Mouse (Mus musculus) neural tube, embryonic 14.5 days (tissue): Measurements from ENCODE around the gene Atp11b. TPM values are rescaled to one million over a fixed set of nuclear protein-coding genes. Genes with fewer than 3 reads are reported as not detected.

Source experiments
- ATAC-seq: fragments of 200-750 bp; cut with Nextera tagmentation; 2 replicates; pipeline ENCODE4 v1.8.0; 2017; ENCODE audit warnings: low read depth, mild to moderate bottlenecking, moderate TSS enrichment, moderate library complexity
- H3K27ac ChIP-seq: fragments of 300-500 bp; sonication (generic); 2 replicates; pipeline ENCODE4 v1.5.1; 2014; ENCODE audit warnings: low read depth, mild to moderate bottlenecking, control low read depth, low read length, moderate library complexity, mixed read lengths
- H3K27me3 ChIP-seq: fragments of 300-500 bp; sonication (generic); 2 replicates; pipeline ENCODE4 v1.6.1; 2014; ENCODE audit warnings: low read length; ENCODE audit not compliant: control insufficient read depth, insufficient read depth
- H3K36me3 ChIP-seq: fragments of 300-500 bp; sonication (generic); 2 replicates; pipeline ENCODE4 v1.6.1; 2014; ENCODE audit warnings: low read length, mixed read lengths; ENCODE audit not compliant: control insufficient read depth, insufficient read depth
- H3K4me1 ChIP-seq: fragments of 300-500 bp; sonication (generic); 2 replicates; pipeline ENCODE4 v1.6.1; 2014; ENCODE audit warnings: low read length; ENCODE audit not compliant: control insufficient read depth, insufficient read depth
- H3K4me2 ChIP-seq: fragments of 300-500 bp; sonication (generic); 2 replicates; pipeline ENCODE4 v1.6.1; 2014; ENCODE audit warnings: mild to moderate bottlenecking, low read depth, low read length, control low read depth
- H3K4me3 ChIP-seq: fragments of 300-500 bp; sonication (generic); 2 replicates; pipeline ENCODE4 v1.5.1; 2014; ENCODE audit warnings: low read depth, low read length, control low read depth, mixed read lengths
- H3K9ac ChIP-seq: fragments of 300-500 bp; sonication (generic); replicated peaks from 2 replicates; pipeline ENCODE4 v1.6.1; 2014; ENCODE audit warnings: low read depth, mild to moderate bottlenecking, control low read depth, low read length, mixed read lengths
- H3K9me3 ChIP-seq: fragments of 300-500 bp; sonication (generic); 2 replicates; pipeline ENCODE4 v1.6.1; 2016; ENCODE audit warnings: low read length; ENCODE audit not compliant: control insufficient read depth
- WGBS: fragments of 180-500 bp; shearing (Covaris S2); extraction: QIAGEN DNeasy Blood & Tissue Kit; methylation state at CpG from one replicate; pipeline ENCODE4 v1.1.7; 2014; 5-methylcytosine and 5-hydroxymethylcytosine counted together
- polyA plus RNA-seq: library from polyadenylated mRNA; unstranded; fragments of >200 nt; fragmentation: Nextera tagmentation; extraction: Ambion mirVana; gene quantifications from 2 replicates; pipeline ENCODE4 v1.2.1, GENCODE M21; 2014

Atp11b gene
- polyA plus RNA-seq, 1 experiment from 2014 or later = 60.1 TPM

- Histone ChIP-seq H3K27ac (no peak overlapping the region), H3K9ac (no peak overlapping the region), H3K27me3 (no peaks in the 10 kb centered on the region), H3K4me3 (no peak overlapping the region), H3K4me1 (no peaks in the 10 kb centered on the region), H3K4me2 (no peak overlapping the region), H3K36me3 (no peaks in the 10 kb centered on the region), H3K9me3 (no peaks in the 10 kb centered on the region)
- ATAC-seq = no peak
- WGBS = 74% methylated on average over 1 of the region's 1 CpGs
Measured at GRCm38 (mm10) chr3:35726936-35727335, 27.0 kb upstream of the Atp11b start.

DNA sequence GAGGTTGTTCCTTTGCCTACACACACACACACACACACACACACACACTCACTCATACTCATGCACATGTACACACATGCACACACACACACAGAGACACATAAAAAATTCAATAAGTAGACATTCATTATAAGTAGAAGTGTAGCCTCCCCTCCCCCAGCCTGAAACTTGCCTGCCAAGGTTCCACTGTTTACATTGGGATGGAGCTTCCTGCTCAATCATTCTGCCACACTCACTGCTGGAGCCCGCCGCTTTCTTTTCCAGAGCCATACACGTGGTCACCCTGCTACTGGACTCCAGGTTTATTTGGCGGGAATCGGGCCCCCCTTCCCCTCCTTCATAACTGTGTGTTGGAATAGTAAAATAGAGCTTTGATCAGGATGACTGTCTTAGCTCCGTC is 24.4 kb upstream of the Atp11b start:
- WGBS = 90% methylated on average over 6 of the region's 6 CpGs
- Histone ChIP-seq H3K9me3 (no peaks in the 10 kb centered on the region), H3K36me3 (no peaks in the 10 kb centered on the region), H3K27ac (no peak overlapping the region), H3K4me1 (no peaks in the 10 kb centered on the region), H3K27me3 (no peaks in the 10 kb centered on the region), H3K4me2 (no peak overlapping the region), H3K4me3 (no peak overlapping the region), H3K9ac (no peak overlapping the region)
- ATAC-seq = no peak

DNA sequence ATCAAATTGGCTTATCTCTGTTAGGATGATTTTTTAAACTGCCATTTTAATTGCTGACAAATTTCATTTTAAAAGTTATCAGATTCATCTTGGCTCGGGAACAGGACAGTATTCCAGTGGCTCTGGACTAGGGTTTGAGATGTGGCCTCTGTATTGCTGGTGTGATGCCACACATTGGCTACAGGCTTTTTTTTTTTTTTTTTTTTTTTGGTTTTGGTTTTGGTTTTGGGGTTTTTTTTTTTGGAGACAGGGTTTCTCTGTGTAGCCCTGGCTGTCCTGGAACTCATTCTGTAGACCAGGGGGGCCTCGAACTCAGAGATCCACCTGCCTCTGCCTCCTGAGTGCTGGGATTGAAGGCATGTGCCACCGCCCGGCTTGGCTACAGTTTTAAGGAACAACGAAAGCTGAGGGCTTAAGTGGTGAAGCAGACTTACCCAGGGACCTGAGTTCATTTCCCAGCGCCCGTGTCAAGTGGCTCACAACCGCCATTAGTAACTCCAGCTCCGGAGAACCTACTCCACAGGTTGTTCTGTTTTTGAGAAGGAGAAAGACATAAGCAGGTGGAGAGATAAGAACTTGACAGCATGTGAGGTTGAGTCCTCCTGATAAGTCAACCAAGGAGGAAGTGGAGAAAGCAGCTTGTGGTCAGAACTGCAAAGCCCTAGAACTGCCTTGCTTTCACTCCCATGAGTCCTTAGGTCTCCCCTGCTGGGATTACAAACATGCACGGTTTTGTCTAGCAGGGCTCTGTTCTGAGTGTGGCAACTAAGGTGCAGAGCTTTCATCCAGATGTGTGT is 21.7 kb upstream of the Atp11b start:
- Histone ChIP-seq H3K9me3 (no peaks in the 10 kb centered on the region), H3K9ac (no peak overlapping the region), H3K27me3 (no peaks in the 10 kb centered on the region), H3K4me1 (no peaks in the 10 kb centered on the region), H3K4me2 (no peak overlapping the region), H3K27ac (no peak overlapping the region), H3K36me3 (no peaks in the 10 kb centered on the region), H3K4me3 (no peak overlapping the region)
- ATAC-seq = no peak
- WGBS = 90% methylated on average over 10 of the region's 10 CpGs

GRCm38 (mm10) chr3:35732778-35733147 is 21.1 kb upstream of the Atp11b start:
- Histone ChIP-seq H3K4me2 (no peak overlapping the region), H3K27ac (no peak overlapping the region), H3K4me3 (no peak overlapping the region), H3K9me3 (no peaks in the 10 kb centered on the region), H3K9ac (no peak overlapping the region), H3K27me3 (no peaks in the 10 kb centered on the region), H3K36me3 (no peaks in the 10 kb centered on the region), H3K4me1 (no peaks in the 10 kb centered on the region)
- ATAC-seq = no peak

- Histone ChIP-seq H3K27me3 (no peaks in the 10 kb centered on the region), H3K36me3 (no peaks in the 10 kb centered on the region), H3K4me3 (no peak overlapping the region), H3K9me3 (no peaks in the 10 kb centered on the region), H3K4me2 (no peak overlapping the region), H3K9ac (no peak overlapping the region), H3K27ac (no peak overlapping the region), H3K4me1 (no peaks in the 10 kb centered on the region)
- no peak for ATAC-seq
- WGBS = 88% methylated on average over 4 of the region's 4 CpGs
Measured at GRCm38 (mm10) chr3:35734509-35734908, 19.4 kb upstream of the Atp11b start.

DNA sequence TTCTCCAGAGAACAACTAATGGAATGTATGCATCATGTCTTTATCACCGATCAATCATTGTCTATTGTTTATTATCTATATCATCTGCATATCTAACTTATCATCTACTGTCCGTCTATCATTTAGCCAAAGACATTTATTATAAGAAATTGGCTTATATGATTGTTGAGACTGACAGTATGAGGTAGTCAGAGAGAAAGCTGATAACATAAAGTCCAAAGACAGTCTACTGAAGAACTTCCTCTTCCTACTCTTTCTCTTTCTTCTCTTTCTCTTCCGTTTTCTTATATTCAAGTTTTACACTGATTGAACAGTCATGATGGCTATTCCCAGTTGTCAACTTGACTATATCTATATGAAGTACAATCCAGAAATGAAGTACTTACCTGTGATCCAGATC is 15.8 kb upstream of the Atp11b start:
- Histone ChIP-seq H3K9ac (no peak overlapping the region), H3K9me3 (no peaks in the 10 kb centered on the region), H3K27me3 (no peaks in the 10 kb centered on the region), H3K4me3 (no peak overlapping the region), H3K4me2 (no peak overlapping the region), H3K27ac (no peak overlapping the region), H3K36me3 (no peaks in the 10 kb centered on the region), H3K4me1 (no peaks in the 10 kb centered on the region)
- ATAC-seq = no peak
- WGBS = 93% methylated on average over 3 of the region's 3 CpGs

GRCm38 (mm10) chr3:35745010-35745409 is 8.9 kb upstream of the Atp11b start:
- Histone ChIP-seq H3K27ac (no peak overlapping the region), H3K27me3 (no peaks in the 10 kb centered on the region), H3K9me3 (no peaks in the 10 kb centered on the region), H3K9ac (no peak overlapping the region), H3K4me3 (no peak overlapping the region), H3K4me2 (no peak overlapping the region), H3K4me1 (no peaks in the 10 kb centered on the region), H3K36me3 (no peaks in the 10 kb centered on the region)
- no peak for ATAC-seq
- 61% methylated on average over 4 of the region's 4 CpGs for WGBS

GRCm38 (mm10) chr3:35746840-35747456 is 7.0 kb upstream of the Atp11b start:
- no peaks in the 10 kb centered on the region for H3K36me3 ChIP-seq
- H3K9ac ChIP-seq = no peak overlapping the region
- H3K9me3 ChIP-seq = no peaks in the 10 kb centered on the region
- WGBS = 61% methylated on average over 9 of the region's 9 CpGs
- H3K4me2 ChIP-seq = no peak overlapping the region
- no peaks in the 10 kb centered on the region for H3K27me3 ChIP-seq
- no peaks in the 10 kb centered on the region for H3K4me1 ChIP-seq
- no peak for ATAC-seq
- no peak overlapping the region for H3K27ac ChIP-seq
- H3K4me3 ChIP-seq = no peak overlapping the region

DNA sequence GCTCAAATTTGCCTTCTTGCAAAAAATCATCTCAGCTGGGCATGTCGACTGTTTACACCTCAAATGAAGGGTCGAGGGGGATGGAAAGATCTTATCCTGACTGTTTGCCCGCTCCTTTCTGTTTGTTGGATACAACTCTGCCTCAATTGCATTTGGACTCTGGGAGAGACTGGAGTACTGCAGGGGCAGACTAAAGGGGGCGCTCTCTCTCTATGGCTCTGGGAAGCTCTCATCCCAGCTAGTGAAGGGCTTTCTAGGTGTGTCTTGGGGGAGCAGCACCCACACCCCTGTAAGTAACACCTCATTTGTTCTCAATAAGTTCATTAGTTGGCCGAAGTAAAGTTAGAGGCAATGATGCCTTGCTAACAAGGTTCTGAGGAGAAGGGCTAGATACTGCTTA is 3.6 kb upstream of the Atp11b start:
- H3K4me3 ChIP-seq = no peak overlapping the region
- no peak for ATAC-seq
- no peaks in the 10 kb centered on the region for H3K4me1 ChIP-seq
- no peak overlapping the region for H3K27ac ChIP-seq
- WGBS = 60% methylated on average over 5 of the region's 5 CpGs
- no peak overlapping the region for H3K9ac ChIP-seq
- H3K36me3 ChIP-seq = no peaks in the 10 kb centered on the region
- no peak overlapping the region for H3K4me2 ChIP-seq
- no peaks in the 10 kb centered on the region for H3K9me3 ChIP-seq
- H3K27me3 ChIP-seq = no peaks in the 10 kb centered on the region
